Mouse (Mus musculus) fibroblast of lung, adult 2 months (primary cell): ENCODE measurements around the gene Ehd3.
"Not testable (repeated sequence)": the region's sequence is repeated elsewhere in the genome, so short reads cannot be mapped to it uniquely, and the experiment has no call there.

ENCODE experiments used
- DNase-seq: peaks from one replicate; pipeline ENCODE4 v3.0.0-alpha.2; 2011; ENCODE audit warnings: low read depth

The Ehd3 gene

GRCm38 (mm10) chr17:73826106-73826505 lies 22.2 kb downstream of the Ehd3 start:
- DNase-seq = no peak

GRCm38 (mm10) chr17:73827446-73827845 lies 23.5 kb downstream of the Ehd3 start:
- no peak for DNase-seq

GRCm38 (mm10) chr17:73830511-73830910 lies 26.6 kb downstream of the Ehd3 start:
- DNase-seq = no peak

- no peak for DNase-seq
Measured at GRCm38 (mm10) chr17:73831427-73831826, 27.5 kb downstream of the Ehd3 start.

- peak; percentile 16 for DNase-seq
Measured at GRCm38 (mm10) chr17:73832901-73833300, 29.0 kb downstream of the Ehd3 start.

- DNase-seq = no peak
Measured at GRCm38 (mm10) chr17:73833474-73833873, 29.5 kb downstream of the Ehd3 start.

- DNase-seq = no peak
Measured at GRCm38 (mm10) chr17:73836601-73837000, 32.7 kb downstream of the Ehd3 start.

GRCm38 (mm10) chr17:73837244-73837643 lies 33.3 kb downstream of the Ehd3 start:
- no peak for DNase-seq

GRCm38 (mm10) chr17:73839086-73839835 lies 35.3 kb downstream of the Ehd3 start:
- no peak for DNase-seq

- DNase-seq = not testable (repeated sequence)
Measured at GRCm38 (mm10) chr17:73839876-73840275, 35.9 kb downstream of the Ehd3 start.

- no peak for DNase-seq
Measured at GRCm38 (mm10) chr17:73842963-73843362, 39.0 kb downstream of the Ehd3 start.

- DNase-seq = no peak
Measured at GRCm38 (mm10) chr17:73845632-73846031, 41.7 kb downstream of the Ehd3 start.

GRCm38 (mm10) chr17:73847399-73847798 lies 43.5 kb downstream of the Ehd3 start:
- no peak for DNase-seq

GRCm38 (mm10) chr17:73853041-73853440 lies 49.1 kb downstream of the Ehd3 start:
- no peak for DNase-seq

- no peak for DNase-seq
Measured at GRCm38 (mm10) chr17:73853717-73854116, 49.8 kb downstream of the Ehd3 start.

- no peak for DNase-seq
Measured at GRCm38 (mm10) chr17:73869008-73869685, 65.2 kb downstream of the Ehd3 start.

GRCm38 (mm10) chr17:73870956-73871605 lies 67.1 kb downstream of the Ehd3 start:
- DNase-seq = no peak

- DNase-seq = no peak
Measured at GRCm38 (mm10) chr17:73875268-73875667, 71.3 kb downstream of the Ehd3 start.

GRCm38 (mm10) chr17:73875674-73876073 lies 71.7 kb downstream of the Ehd3 start:
- DNase-seq = no peak

- DNase-seq = no peak
Measured at GRCm38 (mm10) chr17:73879262-73879916, 75.5 kb downstream of the Ehd3 start.

- DNase-seq = no peak
Measured at GRCm38 (mm10) chr17:73880286-73880685, 76.4 kb downstream of the Ehd3 start.

- no peak for DNase-seq
Measured at GRCm38 (mm10) chr17:73881295-73881694, 77.4 kb downstream of the Ehd3 start.
